Mouse (Mus musculus) cortical plate, adult 2 months (tissue): ENCODE measurements around the gene Tarbp1.
A peak's percentile ranks its signal among the peaks of the same experiment; 100 is the strongest.

Experiments used
- CTCF ChIP-seq: fragments of 200-500 bp; IDR thresholded peaks from 2 replicates; pipeline ENCODE4 v1.5.1; 2011; ENCODE audit warnings: mild to moderate bottlenecking, control low read depth, low read length; ENCODE audit not compliant: insufficient read depth; ENCODE audit errors: extremely low read depth
- POLR2A ChIP-seq: fragments of 200-500 bp; IDR thresholded peaks from 2 replicates; pipeline ENCODE4 v1.6.1; 2011; ENCODE audit warnings: mild to moderate bottlenecking, low read length, control low read depth; ENCODE audit not compliant: insufficient read depth; ENCODE audit errors: extremely low read depth

DNA sequence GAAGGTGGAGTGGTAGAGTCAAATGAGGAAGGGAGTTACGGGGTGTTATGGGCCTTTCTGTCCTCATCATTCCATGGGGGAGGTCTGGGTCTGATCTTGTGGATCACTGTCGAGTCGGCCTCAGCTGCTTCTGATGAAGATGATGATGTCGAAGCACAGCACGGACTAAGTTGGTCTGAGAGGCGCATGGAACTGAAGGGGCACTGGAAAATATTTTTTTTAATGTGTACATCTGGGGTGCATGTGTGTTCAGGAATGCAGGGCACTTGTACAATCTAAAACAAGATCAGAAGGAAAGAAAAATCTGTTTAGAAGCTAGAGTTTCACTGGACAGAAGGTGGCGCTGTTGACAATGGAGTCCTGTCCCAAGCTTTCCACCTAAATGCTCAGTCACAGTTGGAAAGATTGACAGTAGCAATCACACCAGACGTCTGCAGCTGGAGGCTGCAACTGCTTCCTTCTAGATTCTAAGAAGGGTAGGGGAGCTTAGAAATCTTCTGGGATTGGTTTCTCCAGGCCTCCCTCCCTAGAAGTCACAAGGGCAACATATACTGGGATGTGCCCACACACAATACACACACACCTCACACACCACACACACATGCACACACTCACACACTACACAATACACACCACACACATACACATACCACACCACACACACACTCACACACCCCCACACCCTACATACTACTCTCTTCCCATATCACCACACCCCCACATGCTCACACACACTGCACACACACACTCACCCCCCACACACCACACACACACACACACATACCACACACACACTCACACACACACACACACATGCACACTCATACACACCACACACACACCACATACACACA lies 6.9 kb upstream of the Tarbp1 start:
- TF ChIP-seq POLR2A = no peak
- TF ChIP-seq CTCF = peak; percentile 70
